Mouse (Mus musculus) heart, embryonic 16.5 days (tissue): ENCODE results near the gene Abhd2. TPM values are rescaled to one million over a fixed set of nuclear protein-coding genes. Genes with fewer than 3 reads are reported as not detected.

Source experiments
- ATAC-seq: fragments of 200-750 bp; cut with Nextera tagmentation; replicated peaks from 2 replicates; pipeline ENCODE4 v1.8.0; 2017; ENCODE audit warnings: moderate number of reproducible peaks; ENCODE audit not compliant: insufficient read depth, low FRiP score; ENCODE audit errors: extremely low read depth
- H3K27ac ChIP-seq: fragments of 300-500 bp; sonication (generic); 2 replicates; pipeline ENCODE4 v1.5.1; 2014; ENCODE audit warnings: mild to moderate bottlenecking, low read length, control low read depth, moderate library complexity
- H3K27me3 ChIP-seq: fragments of 300-500 bp; sonication (generic); 2 replicates; pipeline ENCODE4 v1.6.1; 2014; ENCODE audit warnings: low read length, mixed read lengths; ENCODE audit not compliant: control insufficient read depth, insufficient read depth
- H3K36me3 ChIP-seq: fragments of 300-500 bp; sonication (generic); 2 replicates; pipeline ENCODE4 v1.6.1; 2014; ENCODE audit not compliant: control insufficient read depth, insufficient read depth
- H3K4me1 ChIP-seq: fragments of 300-500 bp; sonication (generic); 2 replicates; pipeline ENCODE4 v1.6.1; 2014; ENCODE audit warnings: low read length, mixed read lengths; ENCODE audit not compliant: control insufficient read depth, insufficient read depth
- H3K4me2 ChIP-seq: fragments of 300-500 bp; sonication (generic); 2 replicates; pipeline ENCODE4 v1.6.1; 2014; ENCODE audit warnings: low read depth, mild to moderate bottlenecking, control low read depth, low read length
- H3K4me3 ChIP-seq: fragments of 300-500 bp; sonication (generic); 2 replicates; pipeline ENCODE4 v1.5.1; 2014; ENCODE audit warnings: mild to moderate bottlenecking, control low read depth, low read length
- H3K9ac ChIP-seq: fragments of 300-500 bp; sonication (generic); 2 replicates; pipeline ENCODE4 v1.6.1; 2014; ENCODE audit warnings: low read length, control low read depth
- H3K9me3 ChIP-seq: fragments of 300-500 bp; sonication (generic); replicated peaks from 2 replicates; pipeline ENCODE4 v1.6.1; 2016; ENCODE audit warnings: low read length; ENCODE audit not compliant: control insufficient read depth
- WGBS: fragments of 180-500 bp; shearing (Covaris S2); extraction: QIAGEN DNeasy Blood & Tissue Kit; methylation state at CpG from one replicate; pipeline ENCODE4 v1.1.7; 2014; 5-methylcytosine and 5-hydroxymethylcytosine counted together
- polyA plus RNA-seq: library from polyadenylated mRNA; unstranded; fragments of >200 nt; fragmentation: Nextera tagmentation; extraction: Ambion mirVana; gene quantifications from 2 replicates; pipeline ENCODE4 v1.2.1, GENCODE M21; 2015

Gene Abhd2
- polyA plus RNA-seq, 1 experiment from 2014 or later = 4.1 TPM

GRCm38 (mm10) chr7:79348816-79349215, 75.8 kb downstream of the Abhd2 start:
- Histone ChIP-seq H3K27ac (no peak overlapping the region), H3K9ac (no peak overlapping the region), H3K4me3 (no peak overlapping the region), H3K9me3 (no peaks in the 10 kb centered on the region), H3K4me1 (peaks cover 5% of the 10 kb centered on the region), H3K4me2 (no peak overlapping the region), H3K36me3 (peaks cover 8% of the 10 kb centered on the region), H3K27me3 (no peaks in the 10 kb centered on the region)
- ATAC-seq = no peak
- WGBS = 75% methylated on average over 8 of the region's 8 CpGs

- 0 out of 2 replicates have a peak, but pooled peaks have one; percentile 35 for ATAC-seq
- no peak overlapping the region for H3K4me2 ChIP-seq
These were observed 76.9 kb downstream of the Abhd2 start for GRCm38 (mm10) chr7:79349738-79350386.

GRCm38 (mm10) chr7:79358350-79359182, 85.6 kb downstream of the Abhd2 start:
- 11% methylated on average over 15 of the region's 15 CpGs for WGBS
- H3K36me3 ChIP-seq = peaks cover 16% of the 10 kb centered on the region
- H3K4me3 ChIP-seq = peak overlapping the region; percentile 16; the same call in 1 of the 2 replicates
- H3K9ac ChIP-seq = 0 out of 2 replicates have a peak overlapping the region, but pooled peaks have one; percentile 32
- ATAC-seq = peak; percentile 85
- H3K9me3 ChIP-seq = no peaks in the 10 kb centered on the region
- peak overlapping the region; percentile 80 for H3K27ac ChIP-seq
- no peaks in the 10 kb centered on the region for H3K27me3 ChIP-seq
- peaks cover 41% of the 10 kb centered on the region for H3K4me1 ChIP-seq
- peak overlapping the region; percentile 55 for H3K4me2 ChIP-seq

More at GRCm38 (mm10) chr7:79349738-79350386, 76.9 kb downstream of the Abhd2 start:
- Histone ChIP-seq H3K4me3 (no peak overlapping the region), H3K36me3 (peaks cover 16% of the 10 kb centered on the region), H3K27ac (no peak overlapping the region), H3K4me1 (peaks cover 5% of the 10 kb centered on the region), H3K9me3 (no peaks in the 10 kb centered on the region), H3K9ac (no peak overlapping the region), H3K27me3 (no peaks in the 10 kb centered on the region)
- 44% methylated on average over 12 of the region's 12 CpGs for WGBS

GRCm38 (mm10) chr7:79359183-79359435, 86.1 kb downstream of the Abhd2 start:
- Histone ChIP-seq H3K27me3 (no peaks in the 10 kb centered on the region), H3K36me3 (peaks cover 12% of the 10 kb centered on the region), H3K4me3 (no peak overlapping the region), H3K4me2 (peak overlapping the region; percentile 55), H3K9ac (no peak overlapping the region), H3K27ac (peak overlapping the region; percentile 80), H3K4me1 (peaks cover 46% of the 10 kb centered on the region), H3K9me3 (no peaks in the 10 kb centered on the region)
- WGBS = 45% methylated on average over 3 of the region's 3 CpGs
- no peak; the same call in 1 of the 2 replicates for ATAC-seq

- Histone ChIP-seq H3K4me1 (peaks cover 46% of the 10 kb centered on the region), H3K9ac (no peak overlapping the region; the same call in 1 of the 2 replicates), H3K9me3 (no peaks in the 10 kb centered on the region), H3K27ac (peak overlapping the region; percentile 47), H3K36me3 (peaks cover 7% of the 10 kb centered on the region), H3K4me2 (peak overlapping the region; percentile 55), H3K4me3 (peak overlapping the region; percentile 23), H3K27me3 (no peaks in the 10 kb centered on the region)
- no peak for ATAC-seq
- 41% methylated on average over 11 of the region's 11 CpGs for WGBS
These were observed 87.1 kb downstream of the Abhd2 start for GRCm38 (mm10) chr7:79360056-79360455.

- Histone ChIP-seq H3K4me3 (no peak overlapping the region), H3K4me2 (no peak overlapping the region), H3K27me3 (no peaks in the 10 kb centered on the region), H3K4me1 (peaks cover 46% of the 10 kb centered on the region), H3K9me3 (no peaks in the 10 kb centered on the region), H3K27ac (no peak overlapping the region), H3K36me3 (no peaks in the 10 kb centered on the region), H3K9ac (no peak overlapping the region)
- WGBS = 84% methylated on average over 8 of the region's 8 CpGs
- ATAC-seq = no peak
These were observed 89.2 kb downstream of the Abhd2 start for GRCm38 (mm10) chr7:79362208-79362607.

- Histone ChIP-seq H3K9ac (no peak overlapping the region), H3K9me3 (no peaks in the 10 kb centered on the region), H3K36me3 (no peaks in the 10 kb centered on the region), H3K27me3 (no peaks in the 10 kb centered on the region), H3K4me2 (peak overlapping the region; percentile 20), H3K27ac (peak overlapping the region; percentile 34), H3K4me1 (peaks cover 44% of the 10 kb centered on the region), H3K4me3 (no peak overlapping the region)
- ATAC-seq = no peak
- WGBS = 80% methylated on average over 7 of the region's 7 CpGs
These were observed 89.8 kb downstream of the Abhd2 start for GRCm38 (mm10) chr7:79362830-79363229.

GRCm38 (mm10) chr7:79363370-79364043, 90.5 kb downstream of the Abhd2 start:
- WGBS = 28% methylated on average over 8 of the region's 8 CpGs
- peak overlapping the region; percentile 20 for H3K4me2 ChIP-seq
- no peaks in the 10 kb centered on the region for H3K9me3 ChIP-seq
- H3K4me3 ChIP-seq = no peak overlapping the region
- H3K27ac ChIP-seq = peak overlapping the region; percentile 34
- no peaks in the 10 kb centered on the region for H3K36me3 ChIP-seq
- no peak overlapping the region for H3K9ac ChIP-seq
- H3K4me1 ChIP-seq = peaks cover 37% of the 10 kb centered on the region
- ATAC-seq = peak; percentile 45
- H3K27me3 ChIP-seq = no peaks in the 10 kb centered on the region

- no peaks in the 10 kb centered on the region for H3K27me3 ChIP-seq
- no peak overlapping the region for H3K27ac ChIP-seq
- H3K9me3 ChIP-seq = no peaks in the 10 kb centered on the region
- no peak for ATAC-seq
- 65% methylated on average over 5 of the region's 5 CpGs for WGBS
- H3K9ac ChIP-seq = no peak overlapping the region
- peaks cover 4% of the 10 kb centered on the region for H3K4me1 ChIP-seq
- H3K4me3 ChIP-seq = no peak overlapping the region
- H3K36me3 ChIP-seq = no peaks in the 10 kb centered on the region
- no peak overlapping the region for H3K4me2 ChIP-seq
These were observed 95.7 kb downstream of the Abhd2 start for GRCm38 (mm10) chr7:79368664-79369063.
